Mouse (Mus musculus) embryonic facial prominence, embryonic 10.5 days (tissue): ENCODE measurements at regions not wholly inside any gene's neighbourhood (a gene's known extent, or its start where the extent isn't known, plus 50 kb on each side); places are given as distances from the start of the nearest gene placed in this dataset.
A peak's percentile ranks its signal among the peaks of the same experiment; 100 is the strongest.

ENCODE experiments used
- DNase-seq: peaks from one replicate; pipeline ENCODE4 v3.0.0-alpha.2; 2017; ENCODE audit warnings: low spot score
- H3K27ac ChIP-seq: fragments of 300-500 bp; sonication (generic); replicated peaks from 2 replicates; pipeline ENCODE4 v1.5.1; 2016; ENCODE audit warnings: mild to moderate bottlenecking
- H3K27me3 ChIP-seq: fragments of 300-500 bp; sonication (generic); replicated peaks from 2 replicates; pipeline ENCODE4 v1.6.1; 2016; ENCODE audit warnings: low read depth, mild to moderate bottlenecking; ENCODE audit not compliant: poor library complexity, severe bottlenecking
- H3K36me3 ChIP-seq: fragments of 300-500 bp; sonication (generic); replicated peaks from 2 replicates; pipeline ENCODE4 v1.6.1; 2016; ENCODE audit warnings: mild to moderate bottlenecking, moderate library complexity
- H3K4me1 ChIP-seq: fragments of 300-500 bp; sonication (generic); 2 replicates; pipeline ENCODE4 v1.6.1; 2016
- H3K4me3 ChIP-seq: fragments of 300-500 bp; sonication (generic); 2 replicates; pipeline ENCODE4 v1.5.1; 2016; ENCODE audit warnings: mild to moderate bottlenecking, moderate library complexity
- H3K9me3 ChIP-seq: fragments of 300-500 bp; sonication (generic); 2 replicates; pipeline ENCODE4 v1.6.1; 2016; ENCODE audit warnings: mild to moderate bottlenecking
- WGBS: fragments of 180-500 bp; shearing (Covaris S2); methylation state at CpG from one replicate; pipeline ENCODE4 v1.1.7; 2016; 5-methylcytosine and 5-hydroxymethylcytosine counted together

GRCm38 (mm10) chr1:137923705-137924104 lies 251.8 kb downstream of the Ptprc start:
- no peak overlapping the region for H3K27ac ChIP-seq
- H3K27me3 ChIP-seq = no peaks in the 10 kb centered on the region
- peaks cover 41% of the 10 kb centered on the region for H3K36me3 ChIP-seq
- WGBS = 90% methylated on average over 2 of the region's 2 CpGs
- peaks cover 29% of the 10 kb centered on the region for H3K4me1 ChIP-seq
- no peak overlapping the region for H3K4me3 ChIP-seq
- H3K9me3 ChIP-seq = no peaks in the 10 kb centered on the region
- DNase-seq = no peak

GRCm38 (mm10) chr1:137922769-137923168 lies 252.7 kb downstream of the Ptprc start:
- peaks cover 20% of the 10 kb centered on the region for H3K4me1 ChIP-seq
- H3K27ac ChIP-seq = no peak overlapping the region
- H3K36me3 ChIP-seq = peaks cover 51% of the 10 kb centered on the region
- H3K9me3 ChIP-seq = no peaks in the 10 kb centered on the region
- DNase-seq = no peak
- 95% methylated on average over 7 of the region's 7 CpGs for WGBS
- no peaks in the 10 kb centered on the region for H3K27me3 ChIP-seq
- H3K4me3 ChIP-seq = no peak overlapping the region

DNA sequence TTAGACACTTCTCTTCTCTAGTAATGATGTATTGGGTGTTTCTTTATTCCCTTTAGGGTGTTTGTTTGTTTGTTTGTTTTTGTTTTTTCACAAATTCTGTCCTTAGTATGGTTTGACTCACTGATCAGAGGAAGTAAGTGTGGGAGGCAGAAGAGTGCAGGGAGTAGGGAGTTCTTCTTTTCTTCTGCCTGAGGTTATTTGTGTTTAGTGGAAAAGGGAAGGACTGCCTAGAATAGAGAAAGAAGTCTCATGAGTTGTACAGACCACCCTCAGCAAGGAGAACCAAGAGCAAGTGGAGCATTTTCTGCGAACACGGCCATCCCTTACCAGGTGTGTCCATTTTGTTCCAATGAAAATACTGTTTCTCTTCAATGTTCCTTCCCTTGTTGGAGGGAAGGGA lies 253.9 kb downstream of the Ptprc start:
- Histone ChIP-seq H3K4me3 (no peak overlapping the region), H3K4me1 (peaks cover 8% of the 10 kb centered on the region), H3K9me3 (no peaks in the 10 kb centered on the region), H3K36me3 (peaks cover 61% of the 10 kb centered on the region), H3K27ac (no peak overlapping the region), H3K27me3 (no peaks in the 10 kb centered on the region)
- 89% methylated on average over 2 of the region's 2 CpGs for WGBS
- no peak for DNase-seq

DNA sequence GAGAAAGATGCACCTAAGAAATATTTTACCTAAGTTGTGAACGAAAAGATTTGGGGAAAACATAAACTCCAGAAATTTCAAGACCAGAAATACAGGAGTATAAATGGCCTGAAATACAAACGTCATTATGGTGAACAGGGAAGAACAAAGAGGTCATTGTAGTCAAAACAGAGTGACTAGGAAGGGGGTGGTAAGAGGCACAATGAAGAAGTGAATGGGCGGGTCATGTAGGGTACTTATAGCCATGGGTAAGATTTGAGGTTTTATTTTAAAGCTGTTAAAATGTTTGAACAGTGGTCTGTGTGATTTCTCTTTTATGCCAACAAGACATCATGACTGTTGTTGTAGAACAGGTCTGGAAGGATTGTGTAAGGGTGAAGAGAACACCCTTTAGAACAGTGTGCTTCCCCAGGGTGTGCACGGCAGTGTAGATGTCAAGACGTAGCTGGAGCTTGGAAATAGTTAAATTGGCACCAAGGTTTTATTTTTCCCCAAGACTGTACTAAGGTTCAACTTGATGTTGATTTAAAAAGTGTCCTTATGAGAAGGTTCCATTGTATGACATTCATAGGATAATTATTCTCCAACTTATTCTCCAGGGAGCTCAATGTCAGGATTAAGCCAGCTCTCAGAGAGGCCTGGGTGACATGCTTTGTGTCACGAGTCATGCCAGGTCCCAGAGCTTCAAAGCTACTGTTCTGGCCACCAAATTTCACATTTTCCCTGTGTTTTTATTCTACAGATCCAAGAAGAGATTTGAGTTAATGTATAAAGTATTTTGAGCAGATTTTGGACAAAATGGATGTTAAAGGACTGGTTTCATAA lies 255.6 kb downstream of the Ptprc start:
- H3K4me3 ChIP-seq = no peak overlapping the region
- DNase-seq = no peak
- no peaks in the 10 kb centered on the region for H3K4me1 ChIP-seq
- no peak overlapping the region for H3K27ac ChIP-seq
- H3K9me3 ChIP-seq = no peaks in the 10 kb centered on the region
- H3K27me3 ChIP-seq = no peaks in the 10 kb centered on the region
- WGBS = 66% methylated on average over 6 of the region's 6 CpGs
- H3K36me3 ChIP-seq = peaks cover 65% of the 10 kb centered on the region

DNA sequence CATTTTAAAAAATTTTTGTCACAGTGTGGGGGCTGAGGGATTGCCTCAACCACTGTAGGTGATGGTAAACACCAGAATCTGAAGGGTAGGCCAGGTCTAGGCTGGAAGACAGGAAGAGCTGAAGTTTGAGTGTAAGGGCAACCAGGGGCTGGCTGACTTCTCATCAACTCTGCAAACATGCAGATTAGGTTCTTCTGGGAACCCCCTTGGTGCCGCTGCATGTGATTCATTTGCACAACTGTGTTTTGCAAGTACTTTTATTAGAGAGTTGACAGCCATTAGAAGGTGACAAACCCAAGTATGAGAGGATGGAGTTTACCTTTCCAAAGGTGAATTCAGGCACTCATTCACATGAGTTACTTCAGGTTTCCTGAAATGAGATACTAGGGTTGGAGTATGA lies 258.1 kb downstream of the Ptprc start:
- no peak for DNase-seq
- Histone ChIP-seq H3K9me3 (no peaks in the 10 kb centered on the region), H3K36me3 (peaks cover 51% of the 10 kb centered on the region), H3K27ac (no peak overlapping the region), H3K27me3 (no peaks in the 10 kb centered on the region), H3K4me3 (no peak overlapping the region), H3K4me1 (no peaks in the 10 kb centered on the region)
- WGBS = 80% methylated on average over 1 of the region's 1 CpGs

- Histone ChIP-seq H3K27me3 (no peaks in the 10 kb centered on the region), H3K27ac (no peak overlapping the region), H3K36me3 (peaks cover 43% of the 10 kb centered on the region), H3K9me3 (no peaks in the 10 kb centered on the region), H3K4me1 (peaks cover 33% of the 10 kb centered on the region), H3K4me3 (0 out of 2 replicates have a peak overlapping the region, but pooled peaks have one; percentile 3)
- DNase-seq = no peak
- WGBS = 44% methylated on average over 5 of the region's 5 CpGs
Observed at GRCm38 (mm10) chr1:137906883-137907282, 268.6 kb downstream of the Ptprc start.

DNA sequence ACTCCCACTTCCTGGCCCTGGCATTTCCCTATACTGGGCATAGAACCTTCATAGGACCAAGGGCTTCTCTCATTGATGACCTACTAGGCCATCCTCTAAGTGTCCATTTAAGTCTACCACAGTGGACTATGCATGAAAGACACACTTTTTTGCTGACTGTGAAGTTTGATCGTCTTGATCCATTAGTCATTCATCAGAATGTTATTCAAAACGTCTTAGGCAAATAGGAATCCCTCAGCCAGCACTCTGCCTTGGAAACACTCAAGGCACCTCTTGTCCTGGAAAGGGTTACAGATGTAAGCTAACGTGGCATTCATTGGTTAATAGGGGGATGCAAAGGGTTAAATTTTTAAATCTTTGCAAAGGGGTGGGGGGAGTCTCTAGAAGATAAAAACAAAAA lies 269.0 kb downstream of the Ptprc start:
- Histone ChIP-seq H3K27ac (no peak overlapping the region), H3K4me3 (0 out of 2 replicates have a peak overlapping the region, but pooled peaks have one; percentile 3), H3K27me3 (no peaks in the 10 kb centered on the region), H3K36me3 (peaks cover 38% of the 10 kb centered on the region), H3K4me1 (peaks cover 37% of the 10 kb centered on the region), H3K9me3 (no peaks in the 10 kb centered on the region)
- WGBS = 43% methylated on average over 3 of the region's 3 CpGs
- DNase-seq = no peak

- H3K27ac ChIP-seq = no peak overlapping the region
- DNase-seq = no peak
Observed at GRCm38 (mm10) chr1:137905566-137905965, 269.9 kb downstream of the Ptprc start.

GRCm38 (mm10) chr1:137903351-137903750 lies 272.2 kb downstream of the Ptprc start:
- Histone ChIP-seq H3K4me1 (peaks cover 42% of the 10 kb centered on the region), H3K36me3 (peaks cover 8% of the 10 kb centered on the region), H3K27me3 (no peaks in the 10 kb centered on the region), H3K4me3 (peak overlapping the region; percentile 21; the same call in 1 of the 2 replicates), H3K27ac (no peak overlapping the region), H3K9me3 (no peaks in the 10 kb centered on the region)
- DNase-seq = no peak
- WGBS = 43% methylated on average over 4 of the region's 4 CpGs

More at GRCm38 (mm10) chr1:137905566-137905965, 269.9 kb downstream of the Ptprc start:
- 83% methylated on average over 5 of the region's 5 CpGs for WGBS
- H3K4me1 ChIP-seq = peaks cover 41% of the 10 kb centered on the region
- no peak overlapping the region for H3K4me3 ChIP-seq
- no peaks in the 10 kb centered on the region for H3K9me3 ChIP-seq
- H3K36me3 ChIP-seq = peaks cover 29% of the 10 kb centered on the region
- H3K27me3 ChIP-seq = no peaks in the 10 kb centered on the region

DNA sequence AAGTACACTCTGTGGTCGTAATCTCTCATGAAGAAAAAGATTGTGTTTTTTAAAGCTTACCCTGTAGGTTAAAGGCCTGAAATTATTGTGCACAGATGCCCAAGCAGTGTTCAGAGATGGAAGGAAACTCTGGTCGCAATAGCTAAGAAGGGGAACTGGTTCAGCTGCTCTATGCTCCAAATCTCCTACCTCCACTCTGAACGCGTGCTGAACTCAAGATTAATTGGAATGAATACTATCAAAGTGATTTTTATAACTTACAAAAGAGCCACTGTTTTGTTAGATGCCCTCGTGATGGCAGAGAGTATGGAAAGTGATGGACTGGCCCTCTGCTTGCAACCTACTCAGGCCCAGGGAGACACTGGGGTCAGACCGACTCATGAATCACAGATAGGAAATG lies 272.6 kb downstream of the Ptprc start:
- H3K4me1 ChIP-seq = peaks cover 46% of the 10 kb centered on the region
- peaks cover 5% of the 10 kb centered on the region; the same call in 1 of the 2 replicates for H3K36me3 ChIP-seq
- no peak for DNase-seq
- no peaks in the 10 kb centered on the region for H3K27me3 ChIP-seq
- no peak overlapping the region for H3K27ac ChIP-seq
- 67% methylated on average over 6 of the region's 6 CpGs for WGBS
- peak overlapping the region; percentile 79 for H3K4me3 ChIP-seq
- H3K9me3 ChIP-seq = no peaks in the 10 kb centered on the region

- Histone ChIP-seq H3K36me3 (peaks cover 5% of the 10 kb centered on the region; the same call in 1 of the 2 replicates), H3K4me1 (peaks cover 49% of the 10 kb centered on the region), H3K27ac (no peak overlapping the region; the same call in 1 of the 2 replicates), H3K9me3 (no peaks in the 10 kb centered on the region), H3K4me3 (peak overlapping the region; percentile 79), H3K27me3 (no peaks in the 10 kb centered on the region)
- DNase-seq = no peak
- WGBS = 59% methylated on average over 4 of the region's 4 CpGs
Observed at GRCm38 (mm10) chr1:137901996-137902395, 273.5 kb downstream of the Ptprc start.

- no peak for DNase-seq
- peaks cover 41% of the 10 kb centered on the region for H3K4me1 ChIP-seq
- H3K4me3 ChIP-seq = peak overlapping the region; percentile 79
- peaks cover 5% of the 10 kb centered on the region; the same call in 1 of the 2 replicates for H3K36me3 ChIP-seq
- peak overlapping the region; percentile 91 for H3K27ac ChIP-seq
- H3K9me3 ChIP-seq = no peaks in the 10 kb centered on the region
- 72% methylated on average over 5 of the region's 5 CpGs for WGBS
- no peaks in the 10 kb centered on the region for H3K27me3 ChIP-seq
Observed at GRCm38 (mm10) chr1:137901211-137901610, 274.3 kb downstream of the Ptprc start.

GRCm38 (mm10) chr1:137900621-137901071 lies 274.9 kb downstream of the Ptprc start:
- peaks cover 37% of the 10 kb centered on the region for H3K4me1 ChIP-seq
- H3K27ac ChIP-seq = peak overlapping the region; percentile 91
- DNase-seq = no peak
- peaks cover 5% of the 10 kb centered on the region; the same call in 1 of the 2 replicates for H3K36me3 ChIP-seq
- H3K9me3 ChIP-seq = no peaks in the 10 kb centered on the region
- WGBS = 18% methylated on average over 8 of the region's 8 CpGs
- H3K27me3 ChIP-seq = no peaks in the 10 kb centered on the region
- peak overlapping the region; percentile 79 for H3K4me3 ChIP-seq
